Mouse (Mus musculus): ENCODE measurements around the gene Epc2.

- no peak for TF ChIP-seq CTCF (IDR thresholded peaks at IDR 0.05; ENCODE audit: control insufficient read depth, insufficient read depth, insufficient read length)
- no peak for TF ChIP-seq MAX (IDR thresholded peaks at IDR 0.05)
Observed at GRCm38 (mm10) chr2:49521564-49521963, 70.3 kb downstream of the Epc2 start.

All from C2C12 (cell line).